Mouse (Mus musculus) neural tube, embryonic 15.5 days (tissue): ENCODE data around the gene Baiap2l2. TPM values are rescaled to one million over a fixed set of nuclear protein-coding genes. Genes with fewer than 3 reads are reported as not detected.

Source experiments
- polyA plus RNA-seq: library from polyadenylated mRNA; unstranded; fragments of >200 nt; fragmentation: Nextera tagmentation; extraction: Ambion mirVana; gene quantifications from 2 replicates; pipeline ENCODE4 v1.2.1, GENCODE M21; 2015

Gene Baiap2l2
- polyA plus RNA-seq, 1 experiment from 2014 or later = 4.0 TPM

Other genes starting within 250 kb of the Baiap2l2 start
- 0.14 and 0.17 TPM in 2 replicates for gene Galr3, start 243.7 kb downstream of the Baiap2l2 start, polyA plus RNA-seq
- 52.4 and 52.8 TPM in 2 replicates for gene Ankrd54, start 222.6 kb downstream of the Baiap2l2 start, polyA plus RNA-seq
- 164 and 193 TPM in 2 replicates for gene Eif3l, start 210.4 kb downstream of the Baiap2l2 start, polyA plus RNA-seq
- gene Micall1, start 176.6 kb downstream of the Baiap2l2 start, polyA plus RNA-seq = 11.6 and 12.2 TPM in 2 replicates
- gene Polr2f, start 144.5 kb downstream of the Baiap2l2 start, polyA plus RNA-seq = 248 and 249 TPM in 2 replicates
- 11.3 and 12.6 TPM in 2 replicates for gene 1700088E04Rik, start 144.3 kb downstream of the Baiap2l2 start, polyA plus RNA-seq
- 11.6 and 13.4 TPM in 2 replicates for gene Sox10, start 120.3 kb downstream of the Baiap2l2 start, polyA plus RNA-seq
- gene Pick1, start 56.4 kb downstream of the Baiap2l2 start, polyA plus RNA-seq = 89.9 and 99.7 TPM in 2 replicates
- 1.3 and 1.5 TPM in 2 replicates for gene Gm49486, start 56.1 kb downstream of the Baiap2l2 start, polyA plus RNA-seq
- 0.27 and 0.40 TPM in 2 replicates for gene Slc16a8, start 30.8 kb downstream of the Baiap2l2 start, polyA plus RNA-seq
- 26.1 and 27.9 TPM in 2 replicates for gene Pla2g6, start 42.9 kb upstream of the Baiap2l2 start, polyA plus RNA-seq
- gene Maff, start 61.1 kb upstream of the Baiap2l2 start, polyA plus RNA-seq = 0.81 and 1.7 TPM in 2 replicates
- 43.1 and 46.3 TPM in 2 replicates for gene Tmem184b, start 118.0 kb upstream of the Baiap2l2 start, polyA plus RNA-seq
- 178 and 216 TPM in 2 replicates for gene Csnk1e, start 170.0 kb upstream of the Baiap2l2 start, polyA plus RNA-seq
- gene Kcnj4, start 219.7 kb upstream of the Baiap2l2 start, polyA plus RNA-seq = not detected in 2 replicates
- gene Kdelr3, start 230.9 kb upstream of the Baiap2l2 start, polyA plus RNA-seq = 18.5 and 23.9 TPM in 2 replicates